Comparison of ENCODE assay signal across 16 mouse cellular contexts in the genomic region with DNA sequence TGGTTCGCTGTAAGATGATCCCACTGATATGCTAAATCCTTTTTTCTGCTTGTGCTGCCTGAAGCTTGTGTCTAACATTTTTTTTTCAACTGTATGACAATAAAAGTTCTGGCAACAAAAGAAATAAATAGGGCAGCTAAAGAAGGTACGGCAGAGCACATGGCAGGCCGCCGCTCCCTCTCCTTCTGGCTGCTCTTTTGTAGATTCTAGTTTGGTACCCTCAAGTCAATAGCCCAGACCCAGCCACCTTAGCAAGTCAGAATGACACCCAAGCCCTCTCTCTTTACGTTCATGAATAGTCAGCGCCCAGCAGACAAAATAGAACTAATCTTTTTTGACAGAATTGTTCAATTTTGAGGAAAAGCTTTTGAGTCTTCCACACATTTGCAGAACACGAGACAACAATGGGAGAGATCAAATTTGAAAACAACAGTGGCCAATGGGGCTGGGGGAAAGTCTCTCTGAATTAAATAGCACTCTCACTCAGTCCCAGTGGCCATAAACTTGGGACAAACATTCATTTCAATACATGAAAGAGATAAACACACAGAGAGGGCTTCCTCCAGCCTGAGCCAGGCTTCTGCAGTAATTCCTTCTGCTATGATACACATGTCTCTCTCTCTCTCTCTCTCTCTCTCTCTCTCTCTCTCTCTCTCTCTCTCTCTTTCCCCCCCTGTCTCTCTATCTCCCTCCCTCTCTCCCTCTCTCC.
A peak's percentile ranks its signal among the peaks of the same experiment; 100 is the strongest.
DNase-seq lines count a peak whose midpoint lies in the region; ATAC-seq lines count a peak whose summit lies in the region.
"Had no signal": no experiment of that assay in that cellular context is flagged by ENCODE, and none has a peak within 500 bp of the region (broad histone marks: within the 10 kb centered on the region; RNA-seq: fewer than 3 reads in every experiment).

No protein-coding gene starts in this region.

- 0 out of 2 replicates have a peak, but pooled peaks cover 3% of the 10 kb centered on the region for H3K9me3 ChIP-seq in hindbrain, embryonic 10.5 days
- no peaks in the 10 kb centered on the region for H3K9me3 ChIP-seq in hindbrain, embryonic 14.5 days (ENCODE audit: control insufficient read depth, low read length)
- H3K9me3 ChIP-seq in forebrain, embryonic 11.5 days (ENCODE audit: control insufficient read depth, low read length), result no peaks in the 10 kb centered on the region
- H3K9me3 ChIP-seq in midbrain, embryonic 12.5 days, result no peaks in the 10 kb centered on the region
- H3K9me3 ChIP-seq: G1E; neural tube, embryonic 12.5 days had no signal

- H3K27ac ChIP-seq in hindbrain, embryonic 10.5 days, result peak overlapping the region; percentile 72
- no peak overlapping the region for H3K27ac ChIP-seq in hindbrain, embryonic 14.5 days
- no peak overlapping the region for H3K27ac ChIP-seq in forebrain, embryonic 11.5 days (ENCODE audit: low read depth, low read length)
- H3K27ac ChIP-seq in midbrain, embryonic 12.5 days (replicated peaks), result peak overlapping the region; percentile 92
- H3K27ac ChIP-seq: heart, adult 2 months; neural tube, embryonic 12.5 days had no signal

- H3K4me1 ChIP-seq in hindbrain, embryonic 10.5 days (replicated peaks), result peaks cover 26% of the 10 kb centered on the region
- no peaks in the 10 kb centered on the region for H3K4me1 ChIP-seq in hindbrain, embryonic 14.5 days (replicated peaks; ENCODE audit: control insufficient read depth, insufficient read depth, low read length)
- H3K4me1 ChIP-seq in forebrain, embryonic 11.5 days (replicated peaks; ENCODE audit: control insufficient read depth, insufficient read depth, low read length), result peaks cover 4% of the 10 kb centered on the region; the same call in 1 of the 2 replicates
- peaks cover 26% of the 10 kb centered on the region for H3K4me1 ChIP-seq in midbrain, embryonic 12.5 days
- H3K4me1 ChIP-seq: neural tube, embryonic 12.5 days had no signal

- H3K4me2 ChIP-seq in hindbrain, embryonic 14.5 days (replicated peaks), result no peak overlapping the region
- H3K4me2 ChIP-seq in forebrain, embryonic 11.5 days (ENCODE audit: low read depth, low read length, severe bottlenecking), result no peak overlapping the region
- H3K4me2 ChIP-seq in midbrain, embryonic 12.5 days (replicated peaks), result peak overlapping the region; percentile 50

- no peak for ATAC-seq in hindbrain, embryonic 14.5 days (ENCODE audit: low FRiP score)
- ATAC-seq in forebrain, embryonic 11.5 days (replicated peaks; ENCODE audit: low FRiP score), result peak; percentile 85
- peak; percentile 93 for ATAC-seq in midbrain, embryonic 12.5 days (ENCODE audit: low FRiP score, low read depth)
- ATAC-seq: activated CD4-positive, CD25-positive, alpha-beta regulatory T cell, adult 4 months; liver, postnatal 0 days had no signal

- H3K9ac ChIP-seq in hindbrain, embryonic 14.5 days, result no peak overlapping the region
- H3K9ac ChIP-seq in forebrain, embryonic 11.5 days (ENCODE audit: low read length), result no peak overlapping the region
- H3K9ac ChIP-seq in midbrain, embryonic 12.5 days (replicated peaks), result no peak overlapping the region
- H3K9ac ChIP-seq: liver, postnatal 0 days; neural tube, embryonic 12.5 days had no signal

- H3K4me3 ChIP-seq in hindbrain, embryonic 10.5 days, result no peak overlapping the region
- H3K4me3 ChIP-seq in hindbrain, embryonic 14.5 days (replicated peaks; ENCODE audit: low read length), result no peak overlapping the region
- H3K4me3 ChIP-seq in forebrain, embryonic 11.5 days (ENCODE audit: low read depth, low read length), result no peak overlapping the region
- no peak overlapping the region for H3K4me3 ChIP-seq in midbrain, embryonic 12.5 days
- H3K4me3 ChIP-seq: heart, adult 2 months had no signal

- 25% methylated on average over 7 of the region's 7 CpGs for WGBS in hindbrain, embryonic 10.5 days
- 21% methylated on average over 7 of the region's 7 CpGs for WGBS in hindbrain, embryonic 14.5 days
- WGBS in forebrain, embryonic 11.5 days, result 12% methylated on average over 7 of the region's 7 CpGs
- 12% methylated on average over 7 of the region's 7 CpGs for WGBS in midbrain, embryonic 12.5 days

- DNase-seq in hindbrain, embryonic 10.5 days (ENCODE audit: low spot score), result peak; percentile 18
- DNase-seq in hindbrain, embryonic 14.5 days (ENCODE audit: low spot score), result no peak
- DNase-seq in embryo, embryonic 10 days (ENCODE audit: low spot score), result peak; percentile 28
- no peak for DNase-seq in forebrain, embryonic 11.5 days (ENCODE audit: low spot score)
- no peak for DNase-seq in gastrocnemius, adult 18-20 months (ENCODE audit: low spot score)
- no peak for DNase-seq in cerebellum, postnatal 25 days
- DNase-seq in ovary, postnatal 36 days (ENCODE audit: low spot score), result no peak
- DNase-seq: cerebellum, adult 11-12 months; heart, adult 2 months; kidney, postnatal 10 days; liver, postnatal 0 days; thymus, adult 18-20 months had no signal

- no peaks in the 10 kb centered on the region for H3K36me3 ChIP-seq in hindbrain, embryonic 10.5 days
- H3K36me3 ChIP-seq in hindbrain, embryonic 14.5 days (replicated peaks; ENCODE audit: control insufficient read depth, insufficient read depth), result no peaks in the 10 kb centered on the region
- H3K36me3 ChIP-seq in forebrain, embryonic 11.5 days (ENCODE audit: control insufficient read depth, insufficient read depth, low read length), result no peaks in the 10 kb centered on the region
- H3K36me3 ChIP-seq in midbrain, embryonic 12.5 days, result no peaks in the 10 kb centered on the region
- H3K36me3 ChIP-seq: G1E; neural tube, embryonic 12.5 days had no signal

- peaks cover 13% of the 10 kb centered on the region for H3K27me3 ChIP-seq in hindbrain, embryonic 10.5 days (ENCODE audit: insufficient read depth, poor library complexity, severe bottlenecking)
- peaks cover 5% of the 10 kb centered on the region for H3K27me3 ChIP-seq in hindbrain, embryonic 14.5 days (ENCODE audit: control insufficient read depth, insufficient read depth, low read length)
- H3K27me3 ChIP-seq in forebrain, embryonic 11.5 days (ENCODE audit: control insufficient read depth, insufficient read depth, low read length), result no peaks in the 10 kb centered on the region; the same call in 1 of the 2 replicates
- no peaks in the 10 kb centered on the region for H3K27me3 ChIP-seq in midbrain, embryonic 12.5 days

Comparison
In these comparisons a context has a peak if more than half of its experiments do, and no peak if none do; other contexts are left out.
1. DNase-seq: peak in hindbrain, embryonic 10.5 days (single experiment) and embryo, embryonic 10 days (single experiment); none in hindbrain, embryonic 14.5 days (single experiment), forebrain, embryonic 11.5 days (single experiment), gastrocnemius, adult 18-20 months (single experiment), cerebellum, postnatal 25 days (0 of 2) and ovary, postnatal 36 days (single experiment).
2. H3K27ac ChIP-seq: peak in hindbrain, embryonic 10.5 days (single experiment) and midbrain, embryonic 12.5 days (single experiment); none in hindbrain, embryonic 14.5 days (single experiment) and forebrain, embryonic 11.5 days (single experiment).